Mouse (Mus musculus) CH12.LX (cell line): ENCODE data around the gene Smg9. TPM values are rescaled to one million over a fixed set of nuclear protein-coding genes. Genes with fewer than 3 reads are reported as not detected.

Experiments
- DNase-seq: peaks from one replicate; pipeline ENCODE4 v3.0.0-alpha.2; 2013; ENCODE audit errors: extremely low read depth
- H3K27ac ChIP-seq: 2 replicates; pipeline ENCODE4 v1.5.1; 2012; ENCODE audit warnings: low read depth, mild to moderate bottlenecking, control low read depth, moderate library complexity; ENCODE audit not compliant: insufficient read depth
- H3K27me3 ChIP-seq: replicated peaks from 2 replicates; pipeline ENCODE3; 2012; ENCODE audit warnings: inconsistent platforms
- H3K36me3 ChIP-seq, 2 experiments: replicated peaks in 1 of 2; 2 replicates each; pipeline versions ENCODE3 to v1.6.1; 2012; ENCODE audit warnings: inconsistent platforms in 1 of 2, low read length in 1 of 2, mild to moderate bottlenecking in 1 of 2, mixed read lengths in 1 of 2, moderate library complexity in 1 of 2; ENCODE audit not compliant: control insufficient read depth in 1 of 2, insufficient read depth in 1 of 2
- H3K4me1 ChIP-seq, 2 experiments: 2 replicates each; pipeline ENCODE4 v1.6.1; 2012; ENCODE audit warnings: inconsistent platforms in 1 of 2, moderate library complexity in 1 of 2; ENCODE audit not compliant: insufficient read depth in 2 of 2, control insufficient read depth in 1 of 2
- H3K4me2 ChIP-seq: 2 replicates; pipeline ENCODE4 v1.6.1; 2012; ENCODE audit warnings: low read depth, mild to moderate bottlenecking, control low read depth; ENCODE audit not compliant: poor library complexity, insufficient read depth, severe bottlenecking
- H3K4me3 ChIP-seq, 3 experiments: fragments of 150-350 bp in 1 of 3; sonication (generic) in 1 of 3; replicated peaks in 1 of 3; 2 replicates each; pipeline versions ENCODE3 to v1.5.1; 2011 to 2012; ENCODE audit warnings: low read depth in 2 of 3, low read length in 2 of 3, mild to moderate bottlenecking in 2 of 3, moderate library complexity in 2 of 3, control low read depth in 1 of 3, improper control_type of control experiment in 1 of 3, inconsistent platforms in 1 of 3, mixed read lengths in 1 of 3; ENCODE audit not compliant: poor library complexity in 1 of 3
- H3K79me2 ChIP-seq: replicated peaks from 2 replicates; pipeline ENCODE4 v1.6.1; 2012; ENCODE audit warnings: mild to moderate bottlenecking, moderate library complexity; ENCODE audit not compliant: control insufficient read depth, poor library complexity, insufficient read depth, severe bottlenecking; ENCODE audit errors: extremely low read depth
- H3K9ac ChIP-seq: 2 replicates; pipeline ENCODE4 v1.6.1; 2012; ENCODE audit warnings: low read depth, mild to moderate bottlenecking, control low read depth, moderate library complexity; ENCODE audit not compliant: insufficient read depth
- H3K9me3 ChIP-seq: replicated peaks from 2 replicates; pipeline ENCODE3; 2012; ENCODE audit warnings: low read length, inconsistent platforms, mixed read lengths
- BHLHE40 ChIP-seq: IDR thresholded peaks from 2 replicates; pipeline ENCODE4 v1.6.1; 2011; ENCODE audit warnings: mild to moderate bottlenecking, low read depth, low read length, improper control_type of control experiment
- CHD1 ChIP-seq: IDR thresholded peaks from 2 replicates; pipeline ENCODE4 v1.6.1; 2012; ENCODE audit warnings: low read depth, low read length, improper control_type of control experiment, inconsistent platforms
- CHD2 ChIP-seq: IDR thresholded peaks from 2 replicates; pipeline ENCODE4 v1.6.1; 2011; ENCODE audit warnings: low read length, improper control_type of control experiment
- CTCF ChIP-seq, 2 experiments: IDR thresholded peaks in 1 of 2; conservative IDR thresholded peaks in 1 of 2; 2 replicates each; pipeline ENCODE4 v1.5.1; 2011 to 2012; ENCODE audit warnings: low read depth in 2 of 2, low read length in 2 of 2, improper control_type of control experiment in 1 of 2, inconsistent platforms in 1 of 2, mild to moderate bottlenecking in 1 of 2, moderate library complexity in 1 of 2
- E2F4 ChIP-seq: IDR thresholded peaks from 2 replicates; pipeline ENCODE4 v1.6.1; 2011; ENCODE audit warnings: low read depth, low read length, improper control_type of control experiment; ENCODE audit not compliant: insufficient replicate concordance
- ETS1 ChIP-seq: conservative IDR thresholded peaks from 2 replicates; pipeline ENCODE4 v1.6.1; 2012; ENCODE audit warnings: low read depth, mild to moderate bottlenecking, inconsistent platforms, low read length, improper control_type of control experiment, moderate library complexity
- GABPA ChIP-seq: IDR thresholded peaks from 2 replicates; pipeline ENCODE4 v1.6.1; 2012; ENCODE audit warnings: low read depth, low read length, improper control_type of control experiment, inconsistent platforms; ENCODE audit not compliant: insufficient replicate concordance
- HCFC1 ChIP-seq: IDR thresholded peaks from 2 replicates; pipeline ENCODE4 v1.6.1; 2012; ENCODE audit warnings: low read depth, mild to moderate bottlenecking, inconsistent platforms, low read length, improper control_type of control experiment
- IRF4 ChIP-seq: IDR thresholded peaks from 2 replicates; pipeline ENCODE4 v1.6.1; 2014; ENCODE audit warnings: low read depth, mild to moderate bottlenecking, inconsistent platforms, low read length, improper control_type of control experiment
- JUN ChIP-seq: IDR thresholded peaks from 2 replicates; pipeline ENCODE4 v1.6.1; 2011; ENCODE audit warnings: low read depth, mild to moderate bottlenecking, low read length, improper control_type of control experiment, moderate library complexity; ENCODE audit not compliant: insufficient read depth
- JUND ChIP-seq: conservative IDR thresholded peaks from 2 replicates; pipeline ENCODE4 v1.6.1; 2011; ENCODE audit warnings: low read depth, low read length, improper control_type of control experiment
- KAT2A ChIP-seq: IDR thresholded peaks from 2 replicates; pipeline ENCODE4 v1.6.1; 2012; ENCODE audit warnings: low read length, improper control_type of control experiment, inconsistent platforms; ENCODE audit not compliant: insufficient replicate concordance
- MAFK ChIP-seq: IDR thresholded peaks from 2 replicates; pipeline ENCODE4 v1.6.1; 2011; ENCODE audit warnings: low read length, improper control_type of control experiment; ENCODE audit not compliant: insufficient replicate concordance
- MAX ChIP-seq: IDR thresholded peaks from 2 replicates; pipeline ENCODE4 v1.6.1; 2011; ENCODE audit warnings: low read length, improper control_type of control experiment
- MAZ ChIP-seq: IDR thresholded peaks from 2 replicates; pipeline ENCODE4 v1.6.1; 2012; ENCODE audit warnings: low read depth, mild to moderate bottlenecking, inconsistent platforms, low read length, improper control_type of control experiment, moderate library complexity
- MEF2A ChIP-seq: IDR thresholded peaks from 2 replicates; pipeline ENCODE4 v1.6.1; 2014; ENCODE audit warnings: low read depth, mild to moderate bottlenecking, inconsistent platforms, low read length, improper control_type of control experiment, borderline replicate concordance
- MYC ChIP-seq: IDR thresholded peaks from 2 replicates; pipeline ENCODE4 v1.6.1; 2011; ENCODE audit warnings: low read depth, mild to moderate bottlenecking, improper control_type of control experiment, low read length
- NELFE ChIP-seq: IDR thresholded peaks from 2 replicates; pipeline ENCODE4 v1.6.1; 2011; ENCODE audit warnings: low read depth, low read length, improper control_type of control experiment
- PAX5 ChIP-seq: IDR thresholded peaks from 2 replicates; pipeline ENCODE4 v1.6.1; 2012; ENCODE audit warnings: low read length, inconsistent platforms, mixed read lengths
- POLR2AphosphoS2 ChIP-seq: IDR thresholded peaks from 2 replicates; pipeline ENCODE4 v1.6.1; 2011; ENCODE audit warnings: low read depth, low read length, improper control_type of control experiment
- RAD21 ChIP-seq: IDR thresholded peaks from 2 replicates; pipeline ENCODE4 v1.6.1; 2011; ENCODE audit warnings: low read depth, mild to moderate bottlenecking, low read length, improper control_type of control experiment, moderate library complexity
- RCOR1 ChIP-seq: conservative IDR thresholded peaks from 2 replicates; pipeline ENCODE4 v1.6.1; 2012; ENCODE audit warnings: low read depth, mild to moderate bottlenecking, inconsistent platforms, low read length, improper control_type of control experiment
- SIN3A ChIP-seq: IDR thresholded peaks from 2 replicates; pipeline ENCODE4 v1.6.1; 2012; ENCODE audit warnings: low read length, improper control_type of control experiment, inconsistent platforms
- TBP ChIP-seq: conservative IDR thresholded peaks from 2 replicates; pipeline ENCODE4 v1.6.1; 2011; ENCODE audit warnings: low read depth, low read length, improper control_type of control experiment
- UBTF ChIP-seq: IDR thresholded peaks from 2 replicates; pipeline ENCODE4 v1.6.1; 2012; ENCODE audit warnings: low read depth, mild to moderate bottlenecking, inconsistent platforms, low read length, improper control_type of control experiment, moderate library complexity
- USF1 ChIP-seq: IDR thresholded peaks from 2 replicates; pipeline ENCODE4 v1.6.1; 2014; ENCODE audit warnings: low read depth, mild to moderate bottlenecking, inconsistent platforms, low read length, improper control_type of control experiment
- USF2 ChIP-seq: conservative IDR thresholded peaks from 2 replicates; pipeline ENCODE4 v1.6.1; 2011; ENCODE audit warnings: low read depth, low read length, improper control_type of control experiment
- ZC3H11A ChIP-seq: IDR thresholded peaks from 2 replicates; pipeline ENCODE4 v1.6.1; 2012; ENCODE audit warnings: low read depth, mild to moderate bottlenecking, inconsistent platforms, low read length, improper control_type of control experiment
- ZKSCAN1 ChIP-seq: IDR thresholded peaks from 2 replicates; pipeline ENCODE4 v1.6.1; 2012; ENCODE audit warnings: low read depth, inconsistent platforms, low read length, improper control_type of control experiment, borderline replicate concordance
- ZMIZ1 ChIP-seq: IDR thresholded peaks from 2 replicates; pipeline ENCODE4 v1.6.1; 2012; ENCODE audit warnings: low read depth, mild to moderate bottlenecking, inconsistent platforms, low read length, improper control_type of control experiment
- ZNF384 ChIP-seq: IDR thresholded peaks from 2 replicates; pipeline ENCODE4 v1.6.1; 2012; ENCODE audit warnings: low read depth, low read length, improper control_type of control experiment, inconsistent platforms
- dilution Hi-C: fragments of 300-500 bp; cut with MboI; formaldehyde crosslinking; loops from 2 replicates; pipeline ENCODE4 v1.14.3; 2020; ENCODE audit warnings: low sequenced_read_pairs; ENCODE audit not compliant: extremely low pct_unique_long_range_greater_than_20kb, extremely low pct_ligation_motif_present
- in situ Hi-C: fragments of 300-500 bp; cut with MboI; formaldehyde crosslinking; loops from 3 replicates; pipeline ENCODE4 v1.14.3; 2019; ENCODE audit warnings: low sequenced_read_pairs, low pct_ligation_motif_present, low pct_unique_long_range_greater_than_20kb, mixed read lengths
- polyA plus RNA-seq: library from polyadenylated mRNA; unstranded; fragments of >175 nt; gene quantifications from 2 replicates; pipeline ENCODE4 v1.2.1, GENCODE M21; 2012; ENCODE audit warnings: low read depth; ENCODE audit not compliant: insufficient read length
- total RNA-seq, 2 experiments: library from RNA; depleted of rRNA; stranded (reverse); fragments of 300-350 nt in 1 of 2; fragments of >200 nt in 1 of 2; gene quantifications; 2 replicates each; pipeline ENCODE4 v1.2.3; 2012 to 2014

Gene Smg9
- total and polyA plus RNA-seq, 3 experiments: 19.9 to 26.8 (median 20.5) TPM

- H3K9ac ChIP-seq: no peak overlapping the region
- H3K4me3 ChIP-seq: no peak overlapping the region
- H3K27ac ChIP-seq: no peak overlapping the region
- in situ Hi-C loops: loop anchor here (25.0 kb wide), 1 partner anchor 422 kb away; the partner anchor contains the start of genes Vmn1r180 and Vmn1r181
- peaks cover 26 to 61% of the 10 kb centered on the region in 2 experiments for H3K4me1 ChIP-seq
- TF ChIP-seq HCFC1 (no peak), CHD2 (no peak), SIN3A (no peak), MAZ (no peak), BHLHE40 (no peak), USF1 (no peak), NELFE (no peak), USF2 (no peak), TBP (no peak), ZMIZ1 (no peak), ZKSCAN1 (no peak), MEF2A (no peak), JUND (no peak), KAT2A (no peak), CTCF (conservative IDR thresholded peaks at IDR 0.05 in 1 of 2, IDR thresholded peaks at IDR 0.05 in 1 of 2; ENCODE audit: low read depth in 2 of 2, low read length in 2 of 2) (no peak), E2F4 (no peak), MAFK (no peak), ZC3H11A (no peak), MAX (no peak), MYC (no peak)
- no peaks in the 10 kb centered on the region for H3K27me3 ChIP-seq
- H3K9me3 ChIP-seq: no peaks in the 10 kb centered on the region
- peaks cover 0 to 21% of the 10 kb centered on the region in 2 experiments for H3K36me3 ChIP-seq
- H3K4me2 ChIP-seq: no peak overlapping the region
- dilution Hi-C loops: no loop called here
- DNase-seq: no peak
- no peaks in the 10 kb centered on the region for H3K79me2 ChIP-seq
Measured at GRCm38 (mm10) chr7:24384070-24384469, 15.3 kb upstream of the Smg9 start.

DNA sequence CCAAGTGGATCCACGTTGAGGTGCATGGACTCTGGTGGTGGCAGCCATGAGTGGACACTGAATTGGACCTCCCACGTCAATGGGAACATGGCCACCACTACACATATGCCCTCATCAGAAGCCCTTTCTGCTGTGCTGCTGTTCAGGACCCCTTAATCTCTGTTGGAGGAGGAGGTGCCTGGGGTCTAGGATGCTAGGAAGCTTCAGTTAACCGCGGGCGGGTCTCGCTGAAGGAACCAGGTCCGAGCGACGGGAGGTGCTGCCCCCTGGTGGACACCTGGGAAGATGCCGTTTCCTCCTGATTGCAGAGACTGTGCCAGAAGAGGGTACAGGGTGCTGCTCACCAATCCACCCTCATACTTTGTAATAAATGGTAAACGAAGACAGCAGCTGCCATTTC is 14.6 kb upstream of the Smg9 start:
- no peak overlapping the region for H3K9ac ChIP-seq
- dilution Hi-C loops: no loop called here
- TF ChIP-seq UBTF: no peak
- TF ChIP-seq TBP: no peak
- no peak for TF ChIP-seq JUN
- TF ChIP-seq ETS1: no peak
- TF ChIP-seq MYC: no peak
- TF ChIP-seq POLR2AphosphoS2: no peak
- TF ChIP-seq MAFK: no peak
- TF ChIP-seq SIN3A: 0 out of 2 replicates have a peak, but pooled peaks have one; percentile 45
- TF ChIP-seq E2F4: no peak
- no peak for TF ChIP-seq HCFC1
- TF ChIP-seq PAX5: no peak
- TF ChIP-seq IRF4: no peak
- no peak for TF ChIP-seq CHD1
- peak; percentile 87 for TF ChIP-seq RAD21
- no peak for TF ChIP-seq RCOR1
- TF ChIP-seq ZMIZ1: no peak
- no peak for TF ChIP-seq USF2
- no peak for TF ChIP-seq ZNF384
- TF ChIP-seq MAZ: no peak
- TF ChIP-seq MEF2A: 0 out of 2 replicates have a peak, but pooled peaks have one; percentile 23
- TF ChIP-seq GABPA: no peak
- TF ChIP-seq NELFE: peak; percentile 62; the same call in 1 of the 2 replicates

More for the DNA sequence above, 14.6 kb upstream of the Smg9 start:
- H3K27me3 ChIP-seq: no peaks in the 10 kb centered on the region
- no peak overlapping the region for H3K4me3 ChIP-seq
- H3K4me2 ChIP-seq: no peak overlapping the region
- no peaks in the 10 kb centered on the region for H3K79me2 ChIP-seq
- peak; percentile 62 for DNase-seq
- H3K9me3 ChIP-seq: no peaks in the 10 kb centered on the region
- no peak overlapping the region for H3K27ac ChIP-seq
- in situ Hi-C loops: loop anchor here (25.0 kb wide), 1 partner anchor 423 kb away; the partner anchor contains the start of genes Vmn1r180 and Vmn1r181
- peaks cover 24 to 61% of the 10 kb centered on the region in 2 experiments for H3K4me1 ChIP-seq
- H3K36me3 ChIP-seq: peaks cover 0 to 21% of the 10 kb centered on the region in 2 experiments
